Mouse (Mus musculus): ENCODE measurements around the gene Park7.
A peak's percentile ranks its signal among the peaks of the same experiment; 100 is the strongest.
"Not testable (repeated sequence)": the region's sequence is repeated elsewhere in the genome, so short reads cannot be mapped to it uniquely, and the experiment has no call there.

Park7 gene

DNA sequence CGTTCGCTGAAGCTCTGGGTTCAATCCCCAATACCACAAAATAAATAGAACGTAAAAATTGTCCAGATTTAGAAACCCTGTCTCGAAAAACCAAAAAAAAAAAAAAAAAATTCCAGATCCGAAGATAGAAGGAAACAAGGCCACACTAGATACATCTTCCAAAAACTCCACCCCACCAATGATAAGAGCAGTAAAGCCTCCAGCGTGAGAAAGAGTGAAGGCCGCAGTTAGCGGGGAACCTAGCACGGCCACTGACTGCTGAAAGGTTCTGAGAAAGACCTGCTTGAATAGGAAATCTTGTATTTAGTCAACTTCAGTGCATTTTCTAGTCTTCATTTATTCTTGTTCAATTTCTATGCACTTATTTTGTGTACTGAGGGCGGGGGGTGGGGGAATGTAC, 38.8 kb downstream of the Park7 start:
- DNase-seq (ENCODE audit: low read depth, low spot score): no peak

- not testable (repeated sequence) for DNase-seq (ENCODE audit: low read depth, low spot score)
These were observed 39.8 kb downstream of the Park7 start for GRCm38 (mm10) chr4:150874416-150874815.

DNA sequence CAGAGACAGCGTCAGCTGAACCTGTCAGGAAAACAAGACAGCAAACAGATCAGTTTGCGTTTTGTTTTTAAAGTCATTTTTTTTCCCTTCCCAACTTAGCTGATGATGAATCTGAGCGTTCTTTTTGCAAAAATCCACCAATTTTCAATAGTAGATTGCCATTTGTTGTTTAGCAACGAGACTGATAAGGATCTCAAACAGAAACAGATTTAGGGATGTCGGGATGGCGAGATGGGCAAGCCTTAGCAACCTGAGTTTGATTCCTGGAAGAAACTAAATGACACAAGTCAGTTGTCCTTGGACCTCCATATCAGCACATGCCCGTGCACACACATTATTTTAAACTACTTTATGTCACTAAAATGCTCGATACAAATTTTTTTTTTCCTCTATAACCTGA, 41.6 kb downstream of the Park7 start:
- DNase-seq (ENCODE audit: low read depth, low spot score): no peak

GRCm38 (mm10) chr4:150872139-150872651, 42.0 kb downstream of the Park7 start:
- DNase-seq (ENCODE audit: low read depth, low spot score): no peak

DNA sequence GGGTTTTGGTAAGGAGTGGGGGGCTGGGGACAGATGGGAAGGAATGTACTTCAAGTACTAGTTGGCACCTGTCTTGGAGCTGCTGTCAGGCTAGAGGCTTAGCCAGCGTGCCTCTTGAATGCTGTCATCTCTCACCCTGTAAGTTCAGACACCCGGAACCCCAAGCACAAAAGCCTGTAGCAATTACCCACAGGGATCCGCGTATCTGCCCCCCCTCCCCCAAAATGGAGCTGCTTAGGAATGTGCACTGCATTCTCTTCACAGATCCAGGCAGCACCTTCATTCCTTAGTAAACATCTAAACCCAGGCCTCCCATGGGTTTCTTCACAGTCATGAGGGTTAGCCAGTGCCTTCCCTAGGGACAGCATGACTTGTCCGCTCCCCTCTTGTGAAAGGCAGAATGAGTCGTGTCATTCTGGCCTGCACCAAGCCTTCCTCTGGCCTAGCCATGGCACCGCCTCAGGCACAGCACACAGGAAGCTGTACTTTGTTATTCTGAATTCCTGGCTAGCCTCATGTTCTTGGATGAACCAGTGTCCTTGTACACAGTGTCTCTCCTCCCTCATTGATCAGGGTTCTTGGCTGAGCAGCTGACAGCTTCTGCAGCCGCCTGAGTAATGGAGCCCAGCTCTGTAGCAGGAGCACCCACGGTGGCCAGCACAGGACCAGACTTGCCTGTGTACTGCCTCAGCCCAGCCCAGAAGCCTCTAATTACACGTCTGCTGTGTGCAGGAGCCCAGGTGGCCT, 42.7 kb downstream of the Park7 start:
- no peak for DNase-seq (ENCODE audit: low read depth, low spot score)

DNA sequence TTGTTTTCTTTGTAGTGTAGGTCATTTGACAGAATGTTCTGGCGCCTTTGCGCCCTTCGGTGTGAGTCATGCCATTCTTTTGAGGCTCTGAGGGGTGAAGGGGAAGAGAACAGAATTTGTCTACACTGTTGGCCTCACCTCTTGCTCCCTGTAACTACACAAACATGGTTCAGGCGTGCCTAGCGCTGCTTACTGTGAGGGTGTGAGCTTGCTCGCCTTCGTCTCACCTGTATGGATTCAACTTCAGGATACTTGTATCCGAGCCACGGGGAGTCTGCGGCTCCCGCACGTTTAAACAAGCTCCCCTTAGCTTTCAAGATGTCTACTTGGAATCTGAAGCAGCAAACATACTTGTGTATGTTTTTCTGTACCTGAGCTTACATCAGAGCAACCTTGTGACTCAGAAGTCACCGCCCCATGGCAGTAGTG, 43.3 kb downstream of the Park7 start:
- no peak for DNase-seq (ENCODE audit: low read depth, low spot score)

DNA sequence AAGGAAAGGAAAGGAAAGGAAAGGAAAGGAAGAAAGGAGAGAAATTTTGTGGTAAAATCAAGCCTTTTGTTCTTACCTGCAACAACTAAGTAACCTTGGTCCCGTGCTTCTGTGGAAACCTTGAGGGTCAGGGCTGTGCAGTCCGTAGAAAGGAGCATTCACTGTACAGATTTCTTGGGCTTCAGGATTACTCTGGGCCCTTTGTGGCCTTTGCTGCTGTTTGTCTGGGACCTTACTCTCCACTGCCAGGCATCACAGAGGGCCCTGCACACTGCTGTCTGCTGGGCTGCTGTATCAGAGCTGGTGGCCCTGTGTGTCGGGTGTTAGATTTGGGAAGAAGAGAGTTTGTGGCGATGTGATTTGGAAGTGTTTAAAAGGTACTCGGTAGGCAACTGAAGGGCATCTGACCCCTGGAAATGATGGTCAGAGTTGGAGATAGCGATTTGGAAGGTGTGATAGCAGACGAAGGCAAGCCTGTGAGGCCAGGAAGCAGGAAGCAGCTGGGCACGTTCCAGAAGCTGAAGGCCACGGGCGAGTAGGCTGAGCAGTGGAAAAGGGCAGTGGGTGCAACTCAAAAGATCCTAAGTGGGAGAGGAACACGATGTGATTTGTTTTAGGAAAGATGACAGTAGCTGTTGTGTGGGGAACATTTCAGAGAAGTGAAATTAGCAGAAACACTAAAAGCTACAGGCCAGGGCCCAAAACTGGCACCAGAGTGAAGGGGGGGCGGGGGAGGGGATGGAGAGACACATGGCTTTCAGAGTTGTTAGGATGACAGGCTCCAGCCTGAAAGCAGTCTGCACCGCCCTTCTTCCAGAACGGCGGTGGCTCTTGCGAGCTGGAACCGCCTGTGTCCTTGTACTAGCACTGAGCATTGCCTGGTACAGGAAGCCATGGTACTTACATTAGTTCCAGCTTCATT, 44.7 kb downstream of the Park7 start:
- no peak for DNase-seq (ENCODE audit: low read depth, low spot score)

- DNase-seq (ENCODE audit: low read depth, low spot score): no peak
These were observed 45.4 kb downstream of the Park7 start for GRCm38 (mm10) chr4:150868859-150869258.

DNA sequence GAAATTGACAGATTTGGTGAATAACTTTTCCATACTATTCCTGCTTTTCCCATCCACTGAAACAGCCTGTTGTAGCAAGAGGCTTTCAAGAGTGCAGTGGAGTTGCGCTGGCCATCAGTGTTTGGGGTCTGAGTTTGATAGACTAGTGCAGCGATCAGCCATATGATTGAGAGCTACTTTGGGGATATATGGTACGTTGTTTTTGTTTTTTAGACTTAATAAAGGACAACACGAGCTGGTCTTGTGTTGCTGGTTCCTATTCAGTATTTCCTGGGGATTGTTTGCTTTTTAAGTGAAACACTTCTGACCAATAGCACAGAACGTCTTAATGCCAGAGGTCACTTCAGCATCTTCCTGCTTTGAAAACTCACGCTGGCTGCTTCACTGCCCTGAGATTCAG, 46.1 kb downstream of the Park7 start:
- no peak for DNase-seq (ENCODE audit: low read depth, low spot score)

DNA sequence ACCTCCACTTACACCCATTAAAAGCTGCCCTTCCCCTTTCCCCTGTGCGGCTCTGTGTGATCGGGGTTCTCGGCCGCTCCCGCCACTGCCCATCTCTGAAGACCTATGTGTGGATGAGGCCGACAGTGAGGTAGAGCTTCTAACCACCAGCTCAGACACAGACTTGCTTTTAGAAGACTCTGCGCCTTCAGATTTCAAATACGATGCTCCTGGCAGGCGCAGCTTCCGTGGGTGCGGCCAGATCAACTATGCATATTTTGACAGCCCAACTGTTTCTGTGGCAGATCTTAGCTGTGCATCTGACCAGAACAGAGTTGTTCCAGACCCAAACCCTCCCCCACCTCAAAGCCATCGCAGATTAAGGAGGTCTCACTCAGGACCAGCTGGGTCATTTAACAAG, 47.7 kb downstream of the Park7 start:
- DNase-seq (ENCODE audit: low read depth, low spot score): no peak

- DNase-seq (ENCODE audit: low read depth, low spot score): no peak
These were observed 48.2 kb downstream of the Park7 start for GRCm38 (mm10) chr4:150866069-150866468.

GRCm38 (mm10) chr4:150865371-150865770, 48.9 kb downstream of the Park7 start:
- DNase-seq (ENCODE audit: low read depth, low spot score): no peak

- no peak for DNase-seq (ENCODE audit: low read depth, low spot score)
These were observed 51.4 kb downstream of the Park7 start for GRCm38 (mm10) chr4:150862626-150863375.

- no peak for DNase-seq (ENCODE audit: low read depth, low spot score)
These were observed 53.1 kb downstream of the Park7 start for GRCm38 (mm10) chr4:150861161-150861560.

- no peak for DNase-seq (ENCODE audit: low read depth, low spot score)
These were observed 53.7 kb downstream of the Park7 start for GRCm38 (mm10) chr4:150860526-150860925.

DNA sequence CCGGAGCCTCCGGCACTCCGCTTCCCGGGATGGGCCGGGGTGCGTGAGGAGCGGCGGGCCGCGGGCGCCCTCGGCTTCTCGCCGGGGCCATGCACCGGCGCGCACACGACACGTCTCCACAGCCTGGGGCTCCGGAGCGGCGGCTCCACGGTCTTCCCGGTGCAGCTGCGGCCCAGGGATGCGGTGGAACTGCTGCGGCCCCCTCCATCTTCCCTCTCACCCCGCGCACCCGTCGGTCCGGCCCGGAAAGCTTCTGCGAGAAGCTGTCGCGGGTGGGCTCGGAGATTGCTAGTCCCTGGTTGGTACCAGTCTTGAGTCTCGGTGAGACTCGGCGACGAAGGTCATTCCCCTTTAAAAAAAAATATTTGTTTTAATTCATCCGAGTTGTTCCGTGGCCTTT, 58.9 kb downstream of the Park7 start:
- no peak for DNase-seq (ENCODE audit: low read depth, low spot score)

DNA sequence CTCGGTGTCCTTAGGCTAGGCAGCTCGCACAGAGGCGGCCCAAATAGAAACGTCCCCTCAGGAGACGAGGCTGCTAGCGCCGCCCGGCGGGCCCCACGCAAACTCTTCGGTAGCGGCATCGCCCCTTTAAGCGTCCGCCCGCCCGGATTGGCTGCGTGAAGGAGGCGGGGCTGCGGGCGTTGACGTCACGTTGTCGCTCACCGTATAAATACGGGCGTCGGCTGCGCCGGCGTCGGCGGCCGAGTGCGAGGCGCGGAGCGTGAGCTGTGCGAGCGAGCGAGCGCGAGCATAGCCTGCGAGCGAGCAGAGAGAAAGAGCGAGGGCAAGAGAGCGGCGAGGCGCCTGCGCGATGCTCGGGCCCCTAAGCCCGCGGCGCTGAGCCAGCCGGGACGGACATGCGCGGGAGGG, 59.4 kb downstream of the Park7 start:
- DNase-seq (ENCODE audit: low read depth, low spot score): peak; percentile 40

DNA sequence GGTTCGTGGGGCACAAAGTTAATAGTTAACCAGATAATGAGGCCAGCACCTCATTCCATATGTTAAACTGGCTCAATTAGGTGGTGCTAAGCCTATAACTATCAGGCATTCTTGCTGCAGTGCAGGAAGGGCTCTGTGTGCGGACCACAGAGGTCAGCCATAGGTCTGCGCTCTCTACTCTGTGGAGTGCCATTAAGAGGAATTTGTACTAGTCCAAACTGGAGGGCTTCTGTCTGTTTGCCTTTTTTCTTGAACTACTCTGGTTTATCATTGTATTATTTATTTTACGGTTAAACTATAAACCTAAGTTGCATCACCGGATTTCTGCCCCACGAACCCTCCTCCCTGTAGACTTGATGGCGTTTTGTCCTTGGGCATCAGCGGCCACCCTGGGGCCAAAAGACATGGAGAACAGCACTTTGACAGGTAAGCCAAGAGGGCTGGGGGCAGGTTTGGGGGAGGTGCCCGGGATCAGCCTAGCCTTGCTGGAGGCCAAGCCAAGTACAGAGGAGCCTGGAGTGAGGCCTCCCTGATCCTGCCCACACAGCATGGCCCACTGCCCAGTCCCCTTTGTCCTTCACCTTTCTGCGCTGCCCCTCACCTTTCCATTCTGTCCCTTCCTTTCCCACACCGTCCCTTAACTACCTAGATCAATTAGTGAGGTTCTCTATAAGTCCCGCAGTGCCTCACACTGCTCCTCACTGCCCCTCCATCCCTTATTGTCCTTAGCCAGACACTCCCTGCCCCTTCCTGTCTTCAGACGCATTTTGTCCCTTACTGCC, 60.4 kb downstream of the Park7 start, which contains the start of gene Errfi1:
TSS of gene Errfi1 (plus strand) at position 240 of the 782 bp plus-strand sequence.
- no peak for DNase-seq (ENCODE audit: low read depth, low spot score)

DNA sequence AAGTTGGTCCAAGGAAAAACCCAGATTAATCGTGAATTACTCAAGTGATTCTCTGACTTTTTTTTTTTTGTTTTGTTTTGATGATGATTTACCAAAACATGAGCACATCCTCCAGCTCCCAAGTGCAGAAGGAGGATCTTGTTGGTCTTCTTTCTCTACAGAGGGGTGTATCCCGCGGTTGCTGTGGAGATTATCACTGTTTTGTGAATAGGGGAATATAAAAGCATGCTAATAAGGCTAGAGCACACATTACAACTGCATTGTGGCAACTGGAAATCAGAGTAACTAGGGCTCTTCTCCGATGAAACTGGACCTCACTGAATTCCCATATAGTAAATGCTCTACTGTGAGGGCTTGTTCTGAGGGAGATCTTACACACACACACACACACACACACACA, 61.8 kb downstream of the Park7 start:
- no peak for DNase-seq (ENCODE audit: low read depth, low spot score)

GRCm38 (mm10) chr4:150852045-150852444, 62.2 kb downstream of the Park7 start:
- DNase-seq (ENCODE audit: low read depth, low spot score): no peak

GRCm38 (mm10) chr4:150850893-150851292, 63.3 kb downstream of the Park7 start:
- no peak for DNase-seq (ENCODE audit: low read depth, low spot score)
